Mouse (Mus musculus) ES-Bruce4 (cell line): ENCODE data around the gene Slc5a11. TPM values are rescaled to one million over a fixed set of nuclear protein-coding genes. Genes with fewer than 3 reads are reported as not detected.

Experiments used
- H3K27ac ChIP-seq: 2 replicates; pipeline ENCODE4 v1.5.1; 2012; ENCODE audit warnings: low read length, inconsistent platforms; ENCODE audit not compliant: insufficient read depth
- H3K27me3 ChIP-seq: 2 replicates; pipeline ENCODE4 v1.6.1; 2012; ENCODE audit warnings: mild to moderate bottlenecking, low read length, inconsistent platforms; ENCODE audit not compliant: control insufficient read depth, poor library complexity, insufficient read depth, severe bottlenecking
- H3K36me3 ChIP-seq: 2 replicates; pipeline ENCODE4 v1.6.1; 2012; ENCODE audit warnings: inconsistent platforms, mild to moderate bottlenecking, low read length, moderate library complexity; ENCODE audit not compliant: control insufficient read depth, poor library complexity, insufficient read depth, severe bottlenecking
- H3K4me1 ChIP-seq: one replicate; pipeline ENCODE4 v1.8.1; 2011; ENCODE audit warnings: low read length; ENCODE audit not compliant: control insufficient read depth, insufficient read depth
- H3K4me3 ChIP-seq: 2 replicates; pipeline ENCODE4 v1.5.1; 2011; ENCODE audit warnings: low read depth, mild to moderate bottlenecking, low read length
- H3K9ac ChIP-seq: 2 replicates; pipeline ENCODE4 v1.6.1; 2012; ENCODE audit warnings: low read depth, mild to moderate bottlenecking, inconsistent platforms; ENCODE audit not compliant: poor library complexity, severe bottlenecking
- H3K9me3 ChIP-seq: replicated peaks from 2 replicates; pipeline ENCODE4 v1.6.1; 2012; ENCODE audit warnings: mild to moderate bottlenecking, low read length, inconsistent platforms; ENCODE audit not compliant: control insufficient read depth, poor library complexity, insufficient read depth, severe bottlenecking
- CTCF ChIP-seq: IDR thresholded peaks from one replicate; pipeline ENCODE4 v1.8.1; 2011; ENCODE audit warnings: low read depth, low read length
- EP300 ChIP-seq: IDR thresholded peaks from 2 replicates; pipeline ENCODE4 v1.6.1; 2011; ENCODE audit warnings: low read depth, low read length; ENCODE audit not compliant: insufficient read depth
- POLR2A ChIP-seq: IDR thresholded peaks from one replicate; pipeline ENCODE4 v1.8.1; 2011; ENCODE audit warnings: low read length; ENCODE audit not compliant: insufficient read depth
- polyA plus RNA-seq: library from polyadenylated mRNA; stranded (reverse); fragments of >200 nt; gene quantifications from 2 replicates; pipeline ENCODE4 v1.2.4, GENCODE M21; 2011; ENCODE audit warnings: low read depth; ENCODE audit not compliant: missing spikeins, insufficient read depth, insufficient read length

Gene Slc5a11
- polyA plus RNA-seq, 1 experiment = 2.3 TPM

GRCm38 (mm10) chr7:123212316-123212715, 2.3 kb upstream of the Slc5a11 start:
- H3K27me3 ChIP-seq = no peaks in the 10 kb centered on the region
- peak; percentile 7 for TF ChIP-seq CTCF
- no peak for TF ChIP-seq EP300
- TF ChIP-seq POLR2A = no peak

GRCm38 (mm10) chr7:123215138-123215537, 558 bp downstream of the Slc5a11 start:
- Histone ChIP-seq H3K9ac (peak overlapping the region; percentile 45; the same call in 1 of the 2 replicates), H3K9me3 (no peaks in the 10 kb centered on the region), H3K27me3 (no peaks in the 10 kb centered on the region), H3K4me1 (peaks cover 13% of the 10 kb centered on the region), H3K4me3 (peak overlapping the region; percentile 16), H3K27ac (peak overlapping the region; percentile 91), H3K36me3 (no peaks in the 10 kb centered on the region)
- TF ChIP-seq EP300 = peak; percentile 93
- no peak for TF ChIP-seq CTCF
- no peak for TF ChIP-seq POLR2A

More at GRCm38 (mm10) chr7:123212316-123212715, 2.3 kb upstream of the Slc5a11 start:
- H3K9ac ChIP-seq = no peak overlapping the region
- peaks cover 7% of the 10 kb centered on the region for H3K4me1 ChIP-seq
- H3K9me3 ChIP-seq = no peaks in the 10 kb centered on the region
- H3K27ac ChIP-seq = peak overlapping the region; percentile 29
- no peaks in the 10 kb centered on the region for H3K36me3 ChIP-seq
- no peak overlapping the region for H3K4me3 ChIP-seq

GRCm38 (mm10) chr7:123217448-123218354, 3.1 kb downstream of the Slc5a11 start:
- peak overlapping the region; percentile 80 for H3K27ac ChIP-seq
- no peaks in the 10 kb centered on the region for H3K27me3 ChIP-seq
- H3K36me3 ChIP-seq = no peaks in the 10 kb centered on the region
- no peaks in the 10 kb centered on the region for H3K9me3 ChIP-seq
- H3K4me1 ChIP-seq = peaks cover 13% of the 10 kb centered on the region
- TF ChIP-seq POLR2A (no peak), CTCF (no peak), EP300 (no peak)
- H3K4me3 ChIP-seq = no peak overlapping the region
- no peak overlapping the region for H3K9ac ChIP-seq

- Histone ChIP-seq H3K27me3 (no peaks in the 10 kb centered on the region), H3K9me3 (no peaks in the 10 kb centered on the region), H3K36me3 (no peaks in the 10 kb centered on the region), H3K27ac (peak overlapping the region; percentile 80), H3K4me3 (no peak overlapping the region), H3K4me1 (peaks cover 13% of the 10 kb centered on the region), H3K9ac (no peak overlapping the region)
- TF ChIP-seq EP300 = peak; percentile 81
- no peak for TF ChIP-seq POLR2A
- TF ChIP-seq CTCF = no peak
These were observed 4.0 kb downstream of the Slc5a11 start for GRCm38 (mm10) chr7:123218620-123219019.

DNA sequence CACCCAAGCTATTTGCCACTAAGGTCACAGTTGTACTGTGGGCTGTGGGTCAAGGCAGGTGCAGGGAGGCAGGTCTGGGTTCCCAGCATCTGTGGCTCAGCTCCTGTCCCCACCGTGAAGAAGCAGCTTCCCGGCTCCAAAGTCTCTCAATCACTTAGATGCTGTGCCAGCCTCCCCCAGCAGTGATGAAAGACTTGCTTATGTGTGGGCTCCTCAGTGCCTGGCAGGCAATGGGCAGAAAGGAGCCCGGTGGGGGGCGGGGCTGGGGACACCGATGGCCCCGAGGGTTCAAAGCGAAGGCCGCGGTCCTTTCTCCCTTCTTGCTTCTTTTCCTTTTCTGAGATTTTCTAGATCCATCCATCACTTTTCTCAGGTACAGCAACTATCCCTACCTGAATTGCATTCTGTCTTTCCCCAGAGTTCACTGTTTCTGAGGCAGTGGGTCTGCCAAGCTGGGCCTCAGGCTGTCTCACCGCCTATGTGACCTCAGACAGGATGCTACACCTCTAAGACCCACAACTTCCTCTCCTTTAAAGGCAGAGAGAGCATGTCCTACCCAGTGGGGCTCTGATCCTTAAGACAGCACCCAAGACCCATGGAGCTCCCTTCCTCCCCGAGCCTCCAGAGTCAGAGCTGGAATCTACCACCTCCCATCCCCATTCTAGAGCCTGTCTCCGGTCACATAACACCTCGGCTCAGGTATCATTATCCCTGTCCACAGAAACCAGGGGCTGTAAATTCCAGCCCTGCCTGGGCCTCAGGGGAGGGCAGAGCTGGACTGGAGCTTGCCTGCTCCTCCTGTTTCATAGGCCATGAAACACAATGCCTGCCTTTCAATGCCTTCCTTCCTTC, 5.4 kb downstream of the Slc5a11 start:
- Histone ChIP-seq H3K4me3 (no peak overlapping the region; the same call in 1 of the 2 replicates), H3K9ac (no peak overlapping the region; the same call in 1 of the 2 replicates), H3K27me3 (no peaks in the 10 kb centered on the region), H3K4me1 (peaks cover 7% of the 10 kb centered on the region), H3K36me3 (no peaks in the 10 kb centered on the region), H3K9me3 (no peaks in the 10 kb centered on the region), H3K27ac (peak overlapping the region; percentile 90)
- no peak for TF ChIP-seq CTCF
- TF ChIP-seq EP300 = peak; percentile 84
